Mouse (Mus musculus) T-cell, adult 2 months (primary cell): ENCODE results near the gene Avpr2.

Experiments
- DNase-seq: peaks from one replicate; pipeline ENCODE4 v3.0.0; 2022; ENCODE audit warnings: low spot score

Avpr2 gene

DNA sequence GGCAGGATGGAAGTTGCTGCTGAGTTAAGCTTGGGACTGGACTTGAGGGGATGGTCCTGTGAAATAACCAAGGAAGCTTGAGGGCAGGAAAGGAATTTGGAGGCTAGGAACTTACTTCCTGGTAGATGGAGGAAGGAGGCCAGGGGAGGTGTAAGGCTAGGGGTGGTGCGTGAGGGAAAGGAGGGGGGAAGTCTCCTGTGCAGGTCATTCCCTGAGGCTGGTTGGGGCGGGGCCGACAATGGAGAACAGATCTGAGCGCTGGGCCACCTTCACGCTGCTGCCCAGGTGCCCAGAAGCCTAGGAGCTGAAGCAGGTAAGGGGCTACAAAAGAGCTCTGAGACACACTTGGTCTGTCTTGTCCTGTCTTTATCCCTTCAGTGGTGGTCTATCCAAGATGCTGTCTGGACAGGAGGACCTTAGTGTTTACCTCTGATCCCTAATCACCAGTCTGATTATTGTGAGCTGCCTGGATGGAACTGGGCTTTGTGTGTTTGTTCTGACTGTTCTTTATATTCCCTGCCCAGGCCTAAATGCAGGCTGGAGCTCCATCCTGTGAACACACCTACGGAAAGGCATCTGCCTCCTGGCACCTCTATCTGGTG is at the start of gene Avpr2:
Avpr2 (plus strand) TSS at position 552 of the 602 bp plus-strand sequence.
- DNase-seq: no peak

- DNase-seq: no peak
These were observed 37.4 kb upstream of the Avpr2 start for GRCm38 (mm10) chrX:73854326-73855086.

- no peak for DNase-seq
These were observed 36.9 kb upstream of the Avpr2 start for GRCm38 (mm10) chrX:73855087-73855408.

GRCm38 (mm10) chrX:73864692-73865091 is 27.2 kb upstream of the Avpr2 start:
- DNase-seq: no peak

DNA sequence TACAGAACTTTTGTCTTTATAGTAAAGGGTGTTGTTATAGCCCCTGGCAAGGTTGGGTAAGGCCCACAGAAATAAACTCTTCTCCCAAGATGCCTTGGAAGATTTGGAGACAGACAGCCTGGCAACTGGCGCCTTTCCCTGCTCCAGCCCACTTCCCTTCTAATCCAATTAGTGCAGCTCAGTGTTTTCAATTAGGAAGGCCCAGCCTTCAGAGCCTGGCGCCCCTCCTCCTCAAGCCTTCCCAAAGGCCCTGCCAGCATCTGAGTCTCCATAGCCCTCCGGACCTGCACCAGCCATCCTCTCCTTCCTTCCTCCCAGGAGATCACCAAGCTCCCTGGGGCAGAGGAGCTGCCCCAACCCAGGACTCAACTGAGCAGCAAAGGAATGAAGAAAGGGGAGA is 24.6 kb upstream of the Avpr2 start:
- DNase-seq: no peak

DNA sequence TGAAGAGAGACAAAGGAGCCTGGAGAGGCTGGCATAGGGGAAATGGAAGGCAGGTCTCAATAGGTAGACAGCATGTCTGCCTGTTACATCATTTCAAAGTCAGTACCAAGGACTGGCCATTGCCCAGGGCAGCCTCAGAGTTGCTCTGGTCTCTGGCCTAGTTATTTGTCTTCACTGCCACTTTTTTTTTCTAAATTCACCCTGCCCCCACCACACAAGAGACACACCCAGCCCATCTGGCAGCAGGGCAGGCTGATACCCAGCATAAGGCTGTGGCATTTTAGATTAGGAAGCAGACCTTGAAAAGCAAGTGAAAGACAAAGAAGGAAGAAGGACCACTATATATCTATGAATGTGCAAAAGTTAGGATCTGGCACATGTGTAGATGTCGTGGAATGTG is 24.1 kb upstream of the Avpr2 start:
- no peak for DNase-seq

DNA sequence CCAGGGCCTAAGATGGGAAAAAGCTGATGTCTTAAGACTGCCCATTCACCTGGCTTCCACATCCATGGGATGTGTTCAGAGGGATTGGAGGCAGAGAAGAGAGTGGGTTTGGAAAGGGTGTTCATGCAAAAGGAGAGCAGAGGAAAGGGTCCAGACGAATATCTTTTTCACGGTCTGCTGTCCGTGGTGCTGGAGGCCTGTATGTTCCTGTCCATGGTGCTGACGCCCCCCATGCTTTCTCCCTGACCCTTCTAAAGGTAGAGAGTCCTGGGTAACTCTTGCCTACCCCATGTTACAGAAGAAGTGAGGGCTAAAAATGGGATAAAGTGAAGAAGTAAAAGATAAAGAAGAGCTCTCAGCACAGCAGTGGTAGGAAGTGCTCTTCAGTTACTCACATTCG is 22.6 kb upstream of the Avpr2 start:
- DNase-seq: no peak

- no peak for DNase-seq
These were observed 20.4 kb upstream of the Avpr2 start for GRCm38 (mm10) chrX:73871474-73871873.

- no peak for DNase-seq
These were observed 19.9 kb upstream of the Avpr2 start for GRCm38 (mm10) chrX:73871956-73872355.

DNA sequence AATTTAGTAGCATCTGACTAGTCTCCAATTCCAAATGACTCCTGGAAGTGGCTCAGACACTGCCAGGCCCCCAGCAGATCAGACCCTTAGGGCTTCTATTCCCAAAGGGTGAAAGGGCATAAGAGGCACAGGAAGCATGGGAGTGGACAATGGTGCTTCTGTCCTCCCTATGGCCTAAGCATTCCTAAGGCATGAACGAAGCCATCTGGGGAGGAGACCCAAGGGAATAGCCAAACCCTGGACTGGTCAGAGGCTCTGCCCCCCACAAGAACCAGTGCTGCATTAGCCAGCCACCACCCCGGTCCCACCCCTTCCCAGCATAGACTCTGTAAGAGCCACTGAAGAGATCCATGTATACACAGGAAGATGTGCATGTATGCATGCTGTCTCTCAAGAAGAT is 16.0 kb upstream of the Avpr2 start:
- DNase-seq: no peak

- DNase-seq: no peak
These were observed 14.9 kb upstream of the Avpr2 start for GRCm38 (mm10) chrX:73877014-73877413.

GRCm38 (mm10) chrX:73880194-73881035 is 11.5 kb upstream of the Avpr2 start:
- DNase-seq: peak; percentile 65

- DNase-seq: no peak
These were observed 10.9 kb upstream of the Avpr2 start for GRCm38 (mm10) chrX:73881036-73881427.

GRCm38 (mm10) chrX:73881463-73881862 is 10.4 kb upstream of the Avpr2 start:
- DNase-seq: no peak

- no peak for DNase-seq
These were observed 931 bp downstream of the Avpr2 start for GRCm38 (mm10) chrX:73892833-73893232.

DNA sequence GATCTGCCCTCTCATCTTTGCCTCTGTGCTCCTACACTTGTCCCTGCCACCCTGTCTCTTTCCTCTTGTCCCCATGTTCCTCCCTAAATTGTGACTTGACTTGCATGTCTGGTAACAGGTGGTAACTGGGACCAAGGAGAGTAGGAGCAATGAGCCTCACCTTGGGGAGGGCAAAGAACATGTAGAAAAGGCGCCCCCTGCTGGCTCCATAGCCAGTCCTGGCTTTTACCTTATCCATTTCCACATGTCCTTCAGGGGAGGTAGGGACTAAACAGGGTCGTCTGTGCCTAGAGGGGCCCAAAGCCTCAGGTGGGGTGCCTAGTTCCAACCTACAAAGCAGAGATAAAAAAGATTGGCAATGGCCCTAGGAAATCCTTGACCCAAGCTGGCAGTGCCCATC is 3.8 kb downstream of the Avpr2 start, which contains the start of gene L1cam:
L1cam (minus strand) TSS at position 387 of the 400 bp plus-strand sequence.
- DNase-seq: peak; percentile 48

DNA sequence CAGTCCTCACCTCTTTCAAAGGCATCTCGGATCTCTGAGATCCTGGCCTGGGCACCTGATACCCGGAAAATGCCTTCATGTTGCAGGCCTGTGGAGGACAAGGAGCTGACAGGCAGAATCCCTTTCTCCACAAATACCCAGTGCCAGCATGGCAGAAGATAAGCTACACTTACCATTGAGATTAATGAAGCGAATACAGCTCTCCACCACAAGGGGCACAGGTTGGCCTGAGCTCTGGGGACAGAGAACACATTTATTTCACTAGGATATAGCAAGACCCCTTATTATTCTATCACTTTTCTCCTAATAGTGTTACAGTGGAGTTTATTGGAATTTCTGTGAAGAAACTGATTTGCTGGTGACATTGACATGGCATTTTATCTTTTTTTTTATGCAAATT is 6.1 kb downstream of the Avpr2 start:
- no peak for DNase-seq

DNA sequence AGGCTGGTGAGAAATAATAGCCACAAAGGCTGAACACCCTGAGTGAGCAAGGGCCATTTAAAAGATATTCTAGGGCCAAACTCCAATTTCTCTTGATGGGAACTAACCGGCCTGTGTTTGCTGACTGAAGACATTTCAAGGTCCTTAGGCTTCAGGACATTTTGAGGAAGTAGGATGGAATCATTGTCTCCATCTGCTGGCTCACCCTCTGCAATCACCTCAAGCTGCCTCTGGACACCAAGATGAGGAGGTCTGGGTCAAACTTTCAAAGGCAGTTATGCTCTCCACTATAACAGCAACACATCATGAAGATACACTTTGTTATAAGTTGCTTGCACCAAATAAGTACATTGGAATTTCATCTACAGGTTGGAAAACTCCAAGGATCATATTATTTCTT is 18.1 kb downstream of the Avpr2 start:
- no peak for DNase-seq

GRCm38 (mm10) chrX:73910451-73910850 is 18.5 kb downstream of the Avpr2 start:
- DNase-seq: no peak

DNA sequence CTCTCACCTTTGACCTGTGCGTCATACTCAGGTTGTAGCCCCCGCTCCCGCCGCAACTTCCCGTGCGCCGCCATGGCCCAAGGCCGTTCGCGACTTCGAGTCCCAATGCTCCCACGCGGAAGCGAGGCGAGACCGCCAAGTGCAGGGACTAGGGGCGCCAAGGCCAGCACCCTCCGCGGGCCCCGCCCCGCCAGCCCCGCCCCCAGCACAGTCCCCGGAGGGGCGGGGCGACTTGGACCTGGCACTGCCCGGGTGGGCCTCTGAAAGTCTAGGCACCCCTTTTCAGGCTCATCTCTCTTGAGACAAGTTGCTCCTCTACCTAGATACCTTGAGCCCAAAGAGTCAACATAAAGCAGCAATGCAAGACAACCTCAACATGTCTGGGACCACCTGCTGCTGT is 19.3 kb downstream of the Avpr2 start:
- DNase-seq: peak; percentile 46

- DNase-seq: peak; percentile 62
These were observed 19.7 kb downstream of the Avpr2 start for GRCm38 (mm10) chrX:73911588-73911987.

- DNase-seq: peak; percentile 95
These were observed 23.2 kb downstream of the Avpr2 start for GRCm38 (mm10) chrX:73914827-73915703.
